Mouse (Mus musculus) limb, embryonic 11.5 days (tissue): Measurements from ENCODE around the gene E2f2. TPM values are rescaled to one million over a fixed set of nuclear protein-coding genes. Genes with fewer than 3 reads are reported as not detected.

Source experiments
- ATAC-seq: fragments of 200-750 bp; cut with Nextera tagmentation; 2 replicates; pipeline ENCODE4 v1.8.0; 2017; ENCODE audit warnings: low read depth; ENCODE audit not compliant: insufficient number of reproducible peaks, low FRiP score, low TSS enrichment
- DNase-seq: peaks from one replicate; pipeline ENCODE4 v3.0.0-alpha.2; 2015; ENCODE audit warnings: low spot score
- H3K27ac ChIP-seq: fragments of 300-500 bp; sonication (generic); replicated peaks from 2 replicates; pipeline ENCODE4 v1.5.1; 2014; ENCODE audit warnings: low read depth, mild to moderate bottlenecking, low read length
- H3K27me3 ChIP-seq: fragments of 300-500 bp; sonication (generic); 2 replicates; pipeline ENCODE4 v1.6.1; 2014; ENCODE audit warnings: mild to moderate bottlenecking, low read length, mixed read lengths; ENCODE audit not compliant: control insufficient read depth, insufficient read depth
- H3K36me3 ChIP-seq: fragments of 300-500 bp; sonication (generic); 2 replicates; pipeline ENCODE4 v1.6.1; 2014; ENCODE audit warnings: mild to moderate bottlenecking, low read length, moderate library complexity, mixed read lengths; ENCODE audit not compliant: control insufficient read depth, insufficient read depth
- H3K4me1 ChIP-seq: fragments of 300-500 bp; sonication (generic); 2 replicates; pipeline ENCODE4 v1.6.1; 2014; ENCODE audit warnings: low read length, mixed read lengths; ENCODE audit not compliant: control insufficient read depth, insufficient read depth
- H3K4me2 ChIP-seq: fragments of 300-500 bp; sonication (generic); 2 replicates; pipeline ENCODE4 v1.6.1; 2014; ENCODE audit warnings: low read depth, mild to moderate bottlenecking, moderate library complexity; ENCODE audit not compliant: severe bottlenecking
- H3K4me3 ChIP-seq: fragments of 300-500 bp; sonication (generic); 2 replicates; pipeline ENCODE4 v1.5.1; 2014; ENCODE audit warnings: low read depth, low read length
- H3K9ac ChIP-seq: fragments of 300-500 bp; sonication (generic); 2 replicates; pipeline ENCODE4 v1.6.1; 2014; ENCODE audit warnings: mild to moderate bottlenecking, low read length
- H3K9me3 ChIP-seq: fragments of 300-500 bp; sonication (generic); 2 replicates; pipeline ENCODE4 v1.6.1; 2016; ENCODE audit warnings: low read length; ENCODE audit not compliant: control insufficient read depth
- WGBS: fragments of 180-500 bp; shearing (Covaris S2); extraction: QIAGEN DNeasy Blood & Tissue Kit; methylation state at CpG from one replicate; pipeline ENCODE4 v1.1.7; 2014; 5-methylcytosine and 5-hydroxymethylcytosine counted together
- polyA plus RNA-seq: library from polyadenylated mRNA; unstranded; fragments of >200 nt; fragmentation: Nextera tagmentation; extraction: Ambion mirVana; gene quantifications from 2 replicates; pipeline ENCODE4 v1.2.1, GENCODE M21; 2014

Gene E2f2
- polyA plus RNA-seq, 1 experiment from 2014 or later, result 5.7 TPM

DNA sequence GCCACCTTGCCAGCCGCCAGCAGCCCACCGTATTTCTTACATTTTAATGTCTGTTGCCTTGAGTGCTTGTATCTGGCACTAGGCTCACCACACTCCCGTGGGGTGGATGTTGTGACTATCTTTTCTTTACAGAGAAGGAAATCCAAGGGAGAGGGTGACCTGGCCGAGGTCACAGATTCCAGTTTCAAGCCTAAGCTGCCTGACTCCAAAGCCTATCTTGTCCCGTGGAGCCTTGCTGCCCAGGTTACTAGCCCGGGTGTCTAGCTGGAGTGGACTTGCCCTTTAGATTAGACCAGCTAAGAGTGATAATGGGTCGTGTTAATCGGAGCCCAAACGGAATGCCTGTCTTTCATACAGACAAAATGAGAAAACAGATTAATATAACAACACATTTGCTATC, 38.4 kb upstream of the E2f2 start:
- ATAC-seq, result no peak
- no peak for DNase-seq
- Histone ChIP-seq H3K9me3 (no peaks in the 10 kb centered on the region), H3K9ac (peak overlapping the region; percentile 87), H3K4me2 (peak overlapping the region; percentile 74), H3K27ac (peak overlapping the region; percentile 98), H3K36me3 (no peaks in the 10 kb centered on the region), H3K27me3 (no peaks in the 10 kb centered on the region), H3K4me3 (peak overlapping the region; percentile 29; the same call in 1 of the 2 replicates), H3K4me1 (peaks cover 30% of the 10 kb centered on the region)
- 39% methylated on average over 9 of the region's 9 CpGs for WGBS

- no peaks in the 10 kb centered on the region for H3K9me3 ChIP-seq
Measured at GRCm38 (mm10) chr4:136134418-136134977, 37.7 kb upstream of the E2f2 start.

DNA sequence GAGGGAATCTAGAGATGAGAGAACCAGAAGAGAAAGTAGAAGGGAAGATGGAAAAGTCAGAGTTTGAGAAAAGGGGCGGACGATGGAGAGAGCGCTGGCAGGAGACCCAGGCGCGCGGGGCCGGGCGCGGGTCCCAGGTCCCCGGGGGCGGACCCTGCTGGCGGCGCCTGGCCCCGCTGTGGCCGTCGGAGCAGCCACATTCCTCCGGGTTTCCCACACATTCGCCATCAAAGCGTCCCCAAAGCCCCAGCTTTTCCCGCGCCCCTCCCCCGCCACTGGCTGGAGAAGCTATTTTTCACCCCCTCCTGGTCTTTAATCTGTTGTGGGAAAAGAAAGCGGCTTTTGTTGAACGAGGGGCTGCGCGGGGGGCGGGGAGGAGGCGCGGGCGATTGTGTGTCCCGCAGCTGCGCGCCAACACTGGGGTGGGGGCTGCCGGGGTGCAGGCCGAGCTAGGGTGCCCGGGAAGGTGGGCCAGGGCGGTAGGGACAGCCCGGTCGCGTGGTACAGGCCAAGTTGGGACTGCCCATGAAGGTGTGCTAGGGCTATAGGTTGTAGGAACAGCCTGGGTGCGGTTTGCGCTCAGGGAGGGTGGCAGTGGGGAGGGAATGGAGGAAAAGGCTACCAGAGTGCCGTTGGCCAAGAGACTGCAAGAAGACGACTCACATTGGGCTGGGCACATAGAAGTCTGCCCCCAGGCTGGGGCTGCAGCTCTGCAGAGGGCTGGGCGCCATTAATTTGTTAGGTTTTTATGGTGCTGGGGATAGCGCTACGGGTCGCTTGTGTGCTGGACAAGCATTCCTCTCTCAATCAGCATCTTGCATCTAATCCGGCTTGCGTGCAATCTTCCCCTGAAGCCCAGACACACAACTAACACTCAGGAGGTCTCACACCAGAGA, 37.0 kb upstream of the E2f2 start:
- H3K36me3 ChIP-seq, result no peaks in the 10 kb centered on the region
- H3K27ac ChIP-seq, result peak overlapping the region; percentile 98
- H3K9me3 ChIP-seq, result no peaks in the 10 kb centered on the region
- peaks cover 38% of the 10 kb centered on the region for H3K4me1 ChIP-seq
- peak overlapping the region; percentile 87 for H3K9ac ChIP-seq
- under 1% methylated on average over 50 of the region's 50 CpGs for WGBS
- peak overlapping the region; percentile 29 for H3K4me3 ChIP-seq
- no peaks in the 10 kb centered on the region for H3K27me3 ChIP-seq
- H3K4me2 ChIP-seq, result peak overlapping the region; percentile 74
- ATAC-seq, result peak; percentile 67
- DNase-seq, result peak; percentile 91

More at GRCm38 (mm10) chr4:136134418-136134977, 37.7 kb upstream of the E2f2 start:
- peak overlapping the region; percentile 98 for H3K27ac ChIP-seq
- ATAC-seq (no peak), DNase-seq (peak; percentile 68)
- no peaks in the 10 kb centered on the region for H3K27me3 ChIP-seq
- H3K9ac ChIP-seq, result peak overlapping the region; percentile 87
- peak overlapping the region; percentile 74 for H3K4me2 ChIP-seq
- peaks cover 36% of the 10 kb centered on the region for H3K4me1 ChIP-seq
- peak overlapping the region; percentile 29 for H3K4me3 ChIP-seq
- H3K36me3 ChIP-seq, result no peaks in the 10 kb centered on the region
- under 1% methylated on average over 15 of the region's 15 CpGs for WGBS

- 30% methylated on average over 9 of the region's 9 CpGs for WGBS
- Histone ChIP-seq H3K9ac (peak overlapping the region; percentile 87), H3K27ac (peak overlapping the region; percentile 98), H3K4me3 (no peak overlapping the region), H3K4me1 (peaks cover 42% of the 10 kb centered on the region), H3K27me3 (no peaks in the 10 kb centered on the region), H3K4me2 (peak overlapping the region; percentile 74; the same call in 1 of the 2 replicates), H3K9me3 (no peaks in the 10 kb centered on the region), H3K36me3 (no peaks in the 10 kb centered on the region)
- ATAC-seq, result no peak
- DNase-seq, result peak; percentile 60
Measured at GRCm38 (mm10) chr4:136135874-136136728, 36.1 kb upstream of the E2f2 start.

- no peaks in the 10 kb centered on the region for H3K36me3 ChIP-seq
- peak overlapping the region; percentile 10; the same call in 1 of the 2 replicates for H3K4me2 ChIP-seq
- no peaks in the 10 kb centered on the region for H3K9me3 ChIP-seq
- 58% methylated on average over 17 of the region's 17 CpGs for WGBS
- H3K27me3 ChIP-seq, result no peaks in the 10 kb centered on the region
- no peak overlapping the region for H3K4me3 ChIP-seq
- peak overlapping the region; percentile 96 for H3K27ac ChIP-seq
- ATAC-seq (no peak), DNase-seq (no peak)
- peaks cover 50% of the 10 kb centered on the region for H3K4me1 ChIP-seq
- H3K9ac ChIP-seq, result no peak overlapping the region; the same call in 1 of the 2 replicates
Measured at GRCm38 (mm10) chr4:136139326-136140110, 32.7 kb upstream of the E2f2 start.

DNA sequence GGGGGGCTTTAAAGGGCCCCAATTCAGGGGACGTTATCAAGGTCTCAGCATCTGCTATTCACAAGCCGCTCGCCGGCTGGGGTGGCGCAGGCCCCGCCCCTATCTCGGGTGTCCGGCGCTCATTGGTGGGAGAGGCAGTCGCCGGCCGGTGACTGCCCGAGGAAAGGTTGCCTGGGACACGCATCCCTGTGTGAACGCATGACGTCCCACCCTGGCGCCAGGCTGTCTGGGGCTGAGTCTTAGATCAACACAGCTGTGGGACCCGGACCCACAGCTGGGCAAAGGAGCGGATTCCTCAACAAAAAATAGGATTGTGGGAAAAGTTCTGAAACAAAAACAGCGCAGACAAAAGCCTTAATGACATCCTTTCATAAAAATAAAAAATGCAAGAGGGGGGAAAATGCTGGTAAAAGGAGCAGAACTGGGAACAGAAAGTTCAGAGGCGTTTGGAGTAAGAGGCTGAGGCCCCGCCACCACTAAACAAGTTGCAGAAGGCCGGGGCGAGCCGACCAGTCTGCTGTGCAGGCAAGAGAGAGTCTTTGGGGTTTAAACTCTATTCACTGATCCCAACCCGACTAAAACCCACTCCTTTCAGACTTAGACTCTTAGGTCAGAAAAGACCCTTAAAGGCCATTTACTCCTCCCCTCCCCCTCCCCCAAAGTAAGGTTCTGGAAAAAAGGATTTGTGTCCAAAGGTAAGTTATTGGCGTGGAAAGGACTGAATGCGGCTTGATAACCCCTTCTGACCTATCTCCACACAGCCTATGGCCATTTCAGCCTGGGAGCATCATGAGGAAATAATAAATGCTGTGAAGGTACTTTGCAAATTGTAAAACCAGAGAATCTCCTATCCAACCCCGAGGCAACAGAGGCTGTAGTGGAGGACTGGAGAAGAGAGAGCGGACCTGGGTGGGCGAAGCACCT, 31.6 kb upstream of the E2f2 start:
- H3K4me3 ChIP-seq, result 0 out of 2 replicates have a peak overlapping the region, but pooled peaks have one; percentile 6
- ATAC-seq, result peak; percentile 87
- no peaks in the 10 kb centered on the region for H3K9me3 ChIP-seq
- peak overlapping the region; percentile 28 for H3K9ac ChIP-seq
- H3K36me3 ChIP-seq, result no peaks in the 10 kb centered on the region
- H3K27me3 ChIP-seq, result no peaks in the 10 kb centered on the region
- peaks cover 46% of the 10 kb centered on the region for H3K4me1 ChIP-seq
- peak overlapping the region; percentile 44 for H3K4me2 ChIP-seq
- 3% methylated on average over 31 of the region's 31 CpGs for WGBS
- H3K27ac ChIP-seq, result peak overlapping the region; percentile 96
- DNase-seq, result peak; percentile 99
